Mouse (Mus musculus) embryonic facial prominence, embryonic 12.5 days (tissue): ENCODE results near the gene Sufu. TPM values are rescaled to one million over a fixed set of nuclear protein-coding genes. Genes with fewer than 3 reads are reported as not detected.

Source experiments
- ATAC-seq: fragments of 200-750 bp; cut with Nextera tagmentation; 2 replicates; pipeline ENCODE4 v1.8.0; 2017; ENCODE audit not compliant: insufficient number of reproducible peaks, insufficient read depth, low FRiP score, low TSS enrichment
- H3K27ac ChIP-seq: fragments of 300-500 bp; sonication (generic); 2 replicates; pipeline ENCODE4 v1.5.1; 2016; ENCODE audit warnings: mild to moderate bottlenecking
- H3K27me3 ChIP-seq: fragments of 300-500 bp; sonication (generic); 2 replicates; pipeline ENCODE4 v1.6.1; 2016; ENCODE audit warnings: mild to moderate bottlenecking, moderate library complexity
- H3K36me3 ChIP-seq: fragments of 300-500 bp; sonication (generic); 2 replicates; pipeline ENCODE4 v1.6.1; 2016; ENCODE audit warnings: mild to moderate bottlenecking
- H3K4me1 ChIP-seq: fragments of 300-500 bp; sonication (generic); 2 replicates; pipeline ENCODE4 v1.6.1; 2016
- H3K4me2 ChIP-seq: fragments of 300-500 bp; sonication (generic); replicated peaks from 2 replicates; pipeline ENCODE4 v1.6.1; 2016; ENCODE audit warnings: mild to moderate bottlenecking, moderate library complexity
- H3K4me3 ChIP-seq: fragments of 300-500 bp; sonication (generic); 2 replicates; pipeline ENCODE4 v1.5.1; 2016; ENCODE audit warnings: mild to moderate bottlenecking
- H3K9ac ChIP-seq: fragments of 300-500 bp; sonication (generic); 2 replicates; pipeline ENCODE4 v1.6.1; 2016; ENCODE audit warnings: mild to moderate bottlenecking, moderate library complexity
- H3K9me3 ChIP-seq: fragments of 300-500 bp; sonication (generic); 2 replicates; pipeline ENCODE4 v1.6.1; 2016; ENCODE audit warnings: mild to moderate bottlenecking, moderate library complexity
- WGBS: fragments of 180-500 bp; shearing (Covaris S2); methylation state at CpG from one replicate; pipeline ENCODE4 v1.1.7; 2016; 5-methylcytosine and 5-hydroxymethylcytosine counted together
- polyA plus RNA-seq: library from polyadenylated mRNA; unstranded; fragments of >200 nt; fragmentation: Nextera tagmentation; extraction: Ambion mirVana; gene quantifications from 2 replicates; pipeline ENCODE4 v1.2.1, GENCODE M21; 2016

Sufu gene
- polyA plus RNA-seq, 1 experiment from 2014 or later: 47.6 TPM

DNA sequence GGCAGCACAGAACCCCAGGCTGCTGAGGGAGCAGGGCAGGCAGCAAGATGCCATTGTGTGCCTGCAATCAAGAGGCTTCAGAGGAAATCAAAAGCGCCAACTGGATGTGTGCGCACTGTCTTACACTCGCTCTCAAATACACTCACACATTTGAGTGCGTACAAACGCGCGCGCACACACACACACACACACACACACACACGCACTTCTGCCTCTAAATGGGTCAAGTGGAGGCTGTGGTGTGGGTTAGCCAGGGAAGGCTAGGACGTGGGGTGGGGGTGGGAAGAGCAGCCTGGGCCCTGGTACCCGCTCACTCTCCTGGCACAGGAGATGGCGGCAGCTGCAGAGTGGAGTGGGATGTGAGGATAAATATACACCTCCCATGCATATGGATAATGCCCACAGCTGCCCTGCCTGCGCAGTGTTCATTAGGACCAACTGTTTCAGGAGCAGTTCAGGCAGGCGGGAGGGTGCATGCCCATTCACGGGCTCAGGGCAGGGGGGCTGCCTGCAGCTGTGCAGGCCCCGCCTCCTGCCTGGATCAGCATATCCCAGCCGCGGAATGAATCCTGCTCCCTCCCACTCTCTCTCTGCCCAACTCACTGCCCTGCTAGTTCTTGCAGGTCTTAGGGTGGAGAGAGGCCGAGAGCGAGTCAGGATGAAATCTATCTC is 126.9 kb downstream of the Sufu start:
- H3K9me3 ChIP-seq: no peaks in the 10 kb centered on the region
- H3K9ac ChIP-seq: peak overlapping the region; percentile 40; the same call in 1 of the 2 replicates
- H3K36me3 ChIP-seq: no peaks in the 10 kb centered on the region
- 7% methylated on average over 20 of the region's 20 CpGs for WGBS
- H3K4me3 ChIP-seq: peak overlapping the region; percentile 23
- no peaks in the 10 kb centered on the region for H3K27me3 ChIP-seq
- peak overlapping the region; percentile 86 for H3K27ac ChIP-seq
- peak; percentile 89 for ATAC-seq
- peaks cover 68% of the 10 kb centered on the region for H3K4me1 ChIP-seq
- peak overlapping the region; percentile 55 for H3K4me2 ChIP-seq

DNA sequence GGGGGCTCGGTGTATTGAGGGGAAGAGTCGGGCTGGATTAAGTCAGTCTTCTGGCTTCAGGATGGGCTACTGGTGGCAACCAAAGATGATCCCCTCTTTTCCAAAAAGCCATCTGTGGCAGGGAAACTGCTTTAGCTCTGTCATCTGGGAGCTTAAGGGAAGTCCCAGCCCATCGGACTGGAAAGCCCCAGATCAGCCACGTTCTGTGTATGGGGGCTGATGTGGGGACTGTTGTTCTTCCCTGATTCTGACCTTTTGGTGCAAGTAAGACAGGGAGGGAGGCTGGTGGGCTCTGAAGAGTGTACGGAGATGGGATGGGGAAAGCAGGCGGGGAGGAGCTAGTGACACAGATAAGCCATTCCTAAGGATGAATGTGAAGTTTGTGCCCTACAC is 127.5 kb downstream of the Sufu start:
- 9% methylated on average over 6 of the region's 6 CpGs for WGBS
- no peak for ATAC-seq

DNA sequence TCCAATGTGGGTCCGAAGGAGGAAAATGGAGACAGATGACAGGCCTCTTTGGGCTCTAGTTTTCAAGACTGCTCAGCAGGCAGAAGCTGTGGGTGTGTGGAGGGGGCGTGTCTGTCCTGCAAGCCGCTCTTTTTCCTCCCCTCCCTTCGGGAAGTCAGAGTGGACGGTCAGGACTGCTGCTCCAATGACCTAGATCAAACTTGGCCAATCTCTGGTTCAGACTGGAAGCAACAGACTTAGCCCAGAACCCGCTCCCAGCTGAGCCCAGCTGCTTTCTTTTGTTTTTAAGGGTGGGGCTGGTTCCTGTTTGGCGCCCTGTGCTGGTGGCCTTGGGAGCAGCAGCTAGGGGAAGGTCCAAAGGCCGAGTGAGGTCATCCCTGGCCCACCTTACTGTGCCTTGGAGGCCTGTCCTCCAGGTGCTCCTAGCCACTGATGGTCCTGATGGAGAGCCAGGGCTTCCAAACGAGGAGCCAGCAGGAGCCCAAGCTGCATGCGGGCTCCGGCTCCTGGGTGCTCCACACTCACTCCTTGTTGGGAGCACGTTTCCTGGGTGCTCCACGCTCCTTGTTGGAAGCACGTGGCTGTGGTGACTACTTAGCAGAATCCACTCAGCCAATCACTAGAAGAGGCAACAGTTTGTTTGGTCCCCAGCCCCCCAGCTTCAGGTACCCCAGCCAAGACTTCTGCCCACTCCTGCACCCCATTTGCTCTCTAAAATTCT is 128.1 kb downstream of the Sufu start:
- Histone ChIP-seq H3K4me3 (no peak overlapping the region), H3K4me1 (peaks cover 70% of the 10 kb centered on the region), H3K9ac (peak overlapping the region; percentile 40; the same call in 1 of the 2 replicates), H3K4me2 (peak overlapping the region; percentile 55), H3K27me3 (no peaks in the 10 kb centered on the region), H3K9me3 (no peaks in the 10 kb centered on the region), H3K36me3 (no peaks in the 10 kb centered on the region), H3K27ac (peak overlapping the region; percentile 86)
- no peak for ATAC-seq
- 28% methylated on average over 14 of the region's 14 CpGs for WGBS

More for the DNA sequence above, 127.5 kb downstream of the Sufu start:
- Histone ChIP-seq H3K4me3 (peak overlapping the region; percentile 23), H3K9me3 (no peaks in the 10 kb centered on the region), H3K4me2 (peak overlapping the region; percentile 55), H3K27ac (peak overlapping the region; percentile 86), H3K9ac (peak overlapping the region; percentile 40; the same call in 1 of the 2 replicates), H3K36me3 (no peaks in the 10 kb centered on the region), H3K27me3 (no peaks in the 10 kb centered on the region), H3K4me1 (peaks cover 68% of the 10 kb centered on the region)

DNA sequence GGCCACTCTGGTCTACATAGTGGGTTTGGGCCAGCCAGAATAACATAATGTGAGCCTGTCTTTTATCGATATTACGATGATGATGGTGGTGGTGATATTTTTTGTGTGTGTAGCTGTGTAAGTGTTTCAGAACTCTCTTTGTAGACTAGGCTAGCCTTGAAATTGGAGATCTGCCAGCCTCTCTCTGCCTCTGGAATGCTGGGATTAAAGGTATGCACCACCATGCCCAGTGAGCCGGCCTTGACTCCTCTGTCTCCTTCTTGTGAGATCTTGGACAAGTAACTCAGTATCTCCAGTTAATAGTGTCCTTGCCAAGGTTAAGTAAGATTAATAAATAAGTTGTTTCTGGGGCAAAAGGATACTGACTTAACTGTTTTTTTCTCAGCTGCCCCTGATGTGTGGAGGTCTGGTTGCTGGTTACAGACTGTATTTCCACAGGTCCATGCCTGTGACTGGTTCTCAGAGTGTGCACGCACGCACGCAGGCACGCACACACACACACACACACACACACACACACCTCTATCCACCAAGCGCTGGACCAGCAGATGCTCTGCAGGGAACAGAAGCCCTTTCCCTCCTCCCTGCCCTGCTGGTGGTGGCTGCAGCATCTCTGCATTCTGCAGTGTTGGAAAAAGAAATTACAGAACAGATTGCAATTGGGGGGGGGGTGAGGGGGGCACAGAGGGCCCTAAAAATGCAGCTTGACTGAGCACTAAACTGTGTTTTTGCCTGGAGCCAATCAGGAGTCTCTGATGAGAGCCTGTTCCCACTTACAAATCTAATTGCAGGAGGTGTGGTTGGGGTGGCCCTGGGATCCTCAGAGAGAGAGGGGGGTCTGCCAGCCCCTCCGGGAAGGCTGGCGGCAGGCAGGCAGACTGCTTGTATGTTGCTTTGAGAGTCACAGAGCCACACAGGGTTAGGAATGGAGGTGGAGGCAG is 129.3 kb downstream of the Sufu start:
- H3K27ac ChIP-seq: peak overlapping the region; percentile 57
- no peaks in the 10 kb centered on the region for H3K36me3 ChIP-seq
- no peaks in the 10 kb centered on the region for H3K27me3 ChIP-seq
- no peak overlapping the region for H3K4me3 ChIP-seq
- no peak for ATAC-seq
- H3K9ac ChIP-seq: no peak overlapping the region
- WGBS: 37% methylated on average over 10 of the region's 10 CpGs
- H3K4me1 ChIP-seq: peaks cover 74% of the 10 kb centered on the region
- no peak overlapping the region; the same call in 1 of the 2 replicates for H3K4me2 ChIP-seq
- no peaks in the 10 kb centered on the region for H3K9me3 ChIP-seq

DNA sequence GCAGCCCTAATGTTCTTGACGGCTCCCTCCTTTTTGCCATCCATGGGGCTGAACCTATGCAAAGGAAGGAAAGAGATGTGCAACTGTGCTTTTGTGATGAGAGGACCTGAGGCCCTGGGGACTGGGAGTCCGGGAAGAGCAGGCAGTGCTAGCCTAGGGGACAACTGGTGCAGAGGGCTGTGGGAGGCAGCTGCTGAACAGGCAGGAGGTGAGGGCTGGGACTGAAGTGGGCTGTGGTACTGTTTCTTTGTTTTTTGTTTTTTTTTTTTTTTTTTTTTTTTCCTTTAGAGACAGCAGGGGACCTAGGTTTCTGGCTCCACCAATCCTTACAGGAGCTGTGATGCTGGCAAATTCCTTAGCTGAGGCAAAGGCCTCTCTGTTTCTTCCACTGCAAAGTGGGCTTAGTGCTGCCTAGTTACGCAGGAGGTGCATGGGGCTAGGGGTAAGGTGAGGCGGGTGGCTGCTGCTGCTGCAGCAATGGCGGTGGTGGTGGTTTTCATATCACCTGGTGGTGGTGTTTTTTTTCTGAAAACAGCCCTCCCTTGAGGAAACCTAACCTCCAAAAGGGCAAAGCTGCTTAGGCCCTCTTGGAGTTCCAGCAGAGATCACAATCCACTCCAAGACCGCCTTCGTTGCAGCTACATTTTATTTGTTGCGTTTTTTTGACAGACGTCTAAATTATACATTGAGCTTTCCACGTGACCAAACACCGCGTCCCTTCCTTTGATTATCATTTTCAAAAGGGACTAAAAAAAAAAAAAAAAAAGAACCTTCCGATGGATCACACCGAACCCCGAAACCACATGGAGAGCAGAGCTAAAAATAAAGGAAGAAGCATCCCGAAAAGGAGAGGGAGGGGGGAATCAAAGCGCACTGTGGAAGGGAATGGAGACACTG is 131.2 kb downstream of the Sufu start:
- H3K9ac ChIP-seq: peak overlapping the region; percentile 45; the same call in 1 of the 2 replicates
- H3K36me3 ChIP-seq: no peaks in the 10 kb centered on the region
- H3K9me3 ChIP-seq: no peaks in the 10 kb centered on the region
- peaks cover 89% of the 10 kb centered on the region for H3K4me1 ChIP-seq
- peak overlapping the region; percentile 20; the same call in 1 of the 2 replicates for H3K4me3 ChIP-seq
- H3K27ac ChIP-seq: peak overlapping the region; percentile 91
- peak overlapping the region; percentile 57 for H3K4me2 ChIP-seq
- H3K27me3 ChIP-seq: no peaks in the 10 kb centered on the region
- 10% methylated on average over 17 of the region's 17 CpGs for whole genome bisulfite sequencing
- no peak for ATAC-seq

DNA sequence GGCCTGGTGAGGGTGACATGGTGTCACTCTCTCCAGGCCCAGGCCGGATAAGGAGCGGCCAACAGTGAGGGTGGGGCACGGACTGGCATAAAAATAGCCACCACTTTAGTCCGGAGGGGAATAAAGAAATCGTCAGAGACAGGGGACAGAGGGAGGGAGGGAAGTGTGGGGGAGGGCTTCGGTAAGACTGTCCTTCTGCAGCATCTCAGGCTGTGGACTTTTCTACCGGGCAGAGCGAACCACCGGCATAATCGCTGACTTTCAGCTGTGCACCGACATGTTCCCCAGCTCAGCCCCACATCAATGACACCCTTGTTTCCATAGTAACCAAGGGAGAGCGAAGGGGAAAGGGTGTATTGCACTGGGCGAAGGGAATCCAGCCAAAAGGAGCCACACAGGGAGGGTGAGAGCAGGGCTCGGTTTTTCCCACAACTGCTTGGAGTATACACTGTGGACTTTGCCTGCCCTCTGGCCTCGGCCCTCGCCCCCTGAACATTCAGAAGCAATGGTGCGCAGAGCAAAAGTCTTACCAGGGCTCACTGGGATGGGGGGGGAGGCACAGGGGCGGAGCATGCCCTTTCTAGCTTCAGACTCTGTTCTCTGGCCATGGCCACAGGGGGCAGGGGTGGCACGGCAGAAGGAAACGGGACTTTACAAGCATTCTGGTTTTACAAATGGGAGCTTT is 132.0 kb downstream of the Sufu start:
- H3K9me3 ChIP-seq: no peaks in the 10 kb centered on the region
- 2% methylated on average over 20 of the region's 20 CpGs for WGBS
- H3K27me3 ChIP-seq: no peaks in the 10 kb centered on the region
- H3K4me3 ChIP-seq: peak overlapping the region; percentile 20
- H3K9ac ChIP-seq: peak overlapping the region; percentile 45; the same call in 1 of the 2 replicates
- H3K36me3 ChIP-seq: no peaks in the 10 kb centered on the region
- peak; percentile 29; the same call in 1 of the 2 replicates for ATAC-seq
- H3K4me1 ChIP-seq: peaks cover 89% of the 10 kb centered on the region
- peak overlapping the region; percentile 91 for H3K27ac ChIP-seq
- H3K4me2 ChIP-seq: peak overlapping the region; percentile 57

DNA sequence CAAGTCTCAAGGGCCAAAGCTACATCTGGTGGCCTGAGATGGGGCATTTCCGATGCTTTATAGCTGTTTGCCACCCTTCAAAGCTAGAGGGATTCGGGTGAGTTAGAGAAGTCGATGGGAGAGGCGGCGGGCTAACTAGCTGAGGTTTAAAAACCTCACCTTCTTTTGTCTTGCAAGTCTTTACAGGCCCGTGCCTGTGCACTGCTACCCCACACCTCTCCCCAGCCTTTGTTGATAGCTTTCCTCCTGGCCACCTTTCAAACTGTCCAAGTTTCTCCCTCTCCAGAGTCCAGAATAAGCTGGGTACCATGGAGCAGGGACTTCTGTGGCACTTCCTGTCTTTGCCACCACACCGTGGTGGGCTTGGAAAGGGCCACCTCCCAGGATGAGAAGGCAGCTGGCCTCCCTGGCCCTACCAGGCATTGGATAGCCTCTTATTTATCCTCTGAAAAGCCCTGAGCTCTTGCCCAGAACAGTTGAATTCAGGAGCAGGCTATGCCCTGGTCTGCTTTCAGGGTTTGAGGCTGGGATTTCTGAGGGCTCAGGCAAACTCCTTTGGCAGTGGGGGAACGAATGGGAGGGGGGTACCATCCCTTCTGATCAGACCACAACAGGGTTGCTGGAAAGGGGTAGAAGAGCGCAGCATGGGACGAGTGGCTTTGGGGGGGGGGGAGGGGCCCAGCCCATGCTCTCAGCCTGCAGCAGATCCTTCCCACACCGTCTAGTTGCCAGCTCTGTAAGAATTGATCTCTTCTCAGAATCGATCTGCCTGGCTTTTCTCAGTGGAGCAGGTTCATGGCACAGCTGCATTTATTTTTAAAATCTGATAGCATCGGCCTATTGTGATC is 133.1 kb downstream of the Sufu start:
- ATAC-seq: no peak
- Histone ChIP-seq H3K27ac (peak overlapping the region; percentile 91), H3K9me3 (no peaks in the 10 kb centered on the region), H3K36me3 (no peaks in the 10 kb centered on the region), H3K4me1 (peaks cover 81% of the 10 kb centered on the region), H3K27me3 (no peaks in the 10 kb centered on the region), H3K4me3 (no peak overlapping the region), H3K9ac (peak overlapping the region; percentile 45; the same call in 1 of the 2 replicates), H3K4me2 (peak overlapping the region; percentile 57)
- WGBS: 9% methylated on average over 13 of the region's 13 CpGs

DNA sequence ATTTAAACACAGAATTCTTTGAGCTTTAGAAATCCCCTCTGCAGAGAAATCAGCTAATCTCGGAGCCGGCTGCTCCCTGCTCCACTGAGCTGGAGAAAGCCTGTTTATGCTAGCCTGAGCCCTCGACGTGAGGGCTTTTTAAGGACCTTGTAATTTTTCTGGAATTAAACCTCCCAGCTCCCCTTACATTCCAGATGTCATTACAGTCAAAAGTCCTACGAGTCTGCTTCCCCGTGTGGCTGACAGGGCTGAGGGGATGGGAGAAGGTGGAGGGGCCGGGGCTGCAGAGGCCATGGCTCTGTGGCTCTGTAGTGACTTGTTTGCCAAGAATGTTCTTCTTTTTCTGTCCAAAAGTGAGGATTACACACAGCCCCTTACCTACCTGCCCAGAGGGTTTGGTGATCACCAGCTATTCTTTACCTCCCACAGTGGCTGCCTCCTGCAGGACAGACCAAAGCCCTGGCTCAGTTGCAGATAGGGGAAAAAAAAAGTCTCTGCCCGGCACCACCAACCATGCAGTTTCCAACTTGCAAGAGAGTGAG is 133.8 kb downstream of the Sufu start:
- Histone ChIP-seq H3K27me3 (no peaks in the 10 kb centered on the region), H3K4me3 (no peak overlapping the region), H3K4me1 (peaks cover 75% of the 10 kb centered on the region), H3K9ac (no peak overlapping the region), H3K9me3 (no peaks in the 10 kb centered on the region), H3K36me3 (no peaks in the 10 kb centered on the region), H3K27ac (peak overlapping the region; percentile 91), H3K4me2 (peak overlapping the region; percentile 35)
- WGBS: 6% methylated on average over 8 of the region's 8 CpGs
- peak; percentile 24; the same call in 1 of the 2 replicates for ATAC-seq
